Mouse (Mus musculus) embryonic fibroblast, embryonic 13.5 days (primary cell): ENCODE measurements at regions not wholly inside any gene's neighbourhood (a gene's known extent, or its start where the extent isn't known, plus 50 kb on each side); places are given as distances from the start of the nearest gene placed in this dataset.

ENCODE experiments used
- CTCF ChIP-seq: IDR thresholded peaks from 2 replicates; pipeline ENCODE4 v1.5.1; 2011; ENCODE audit warnings: mild to moderate bottlenecking, control low read depth, low read length, moderate library complexity, borderline replicate concordance; ENCODE audit not compliant: insufficient read depth
- POLR2A ChIP-seq: IDR thresholded peaks from 2 replicates; pipeline ENCODE4 v1.6.1; 2011; ENCODE audit warnings: low read depth, mild to moderate bottlenecking, control low read depth, low read length, moderate library complexity

GRCm38 (mm10) chr6:94850121-94850520 is 150.2 kb upstream of the Lrig1 start:
- TF ChIP-seq CTCF (no peak), POLR2A (no peak)
